Mouse (Mus musculus) NIH3T3 (cell line): Measurements from ENCODE around the gene Azin2.

Experiments used
- DNase-seq: peaks from one replicate; pipeline ENCODE4 v3.0.0-alpha.2; 2012; ENCODE audit warnings: low read depth

Gene Azin2

DNA sequence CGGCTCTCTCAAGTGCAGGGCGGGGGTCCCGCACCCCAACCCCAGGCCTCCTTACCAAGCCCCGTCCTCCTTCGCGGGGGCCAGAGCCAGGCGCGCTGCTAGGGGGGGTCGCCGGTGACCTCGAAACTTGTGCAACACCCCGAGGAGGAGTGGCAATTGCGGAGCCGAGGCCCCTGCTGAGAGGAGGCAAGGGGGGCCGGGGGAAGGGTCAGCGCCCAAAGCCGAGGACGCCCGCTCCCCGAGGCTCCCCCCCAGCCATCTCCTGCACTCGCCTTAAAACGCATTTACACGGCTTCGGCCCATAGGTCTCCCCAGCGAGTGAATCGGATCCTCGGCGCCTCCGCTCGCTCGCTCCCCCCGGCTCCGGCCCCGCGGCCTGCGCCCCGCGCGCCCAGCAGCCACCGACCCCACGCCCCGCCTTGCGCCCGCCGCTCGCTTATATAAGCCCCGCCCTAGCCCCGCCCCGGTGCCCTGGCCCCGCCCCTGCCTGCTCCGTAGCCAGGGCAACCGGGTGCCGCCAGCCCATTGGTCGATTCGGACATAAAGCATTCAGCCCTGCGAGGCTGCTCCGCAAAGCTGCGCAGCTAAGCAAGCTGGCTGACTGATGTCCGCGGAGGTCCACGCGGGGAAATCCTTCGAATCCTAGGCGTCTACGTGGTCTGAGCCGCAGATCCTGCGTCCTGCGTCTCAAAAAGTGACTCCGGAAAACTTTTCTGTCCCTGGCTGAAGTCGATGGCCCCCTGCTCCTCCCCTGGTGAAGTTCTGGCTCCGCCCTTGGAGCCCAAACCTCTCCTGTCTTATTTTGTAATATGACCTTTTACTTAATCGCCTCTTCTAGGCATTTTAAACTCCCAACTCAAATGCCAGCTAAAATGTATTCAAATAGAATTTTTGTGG, at the start of gene Azin2:
Gene Azin2 (minus strand): TSS at position 414 of the 897 bp plus-strand sequence.
- peak; percentile 96 for DNase-seq

DNA sequence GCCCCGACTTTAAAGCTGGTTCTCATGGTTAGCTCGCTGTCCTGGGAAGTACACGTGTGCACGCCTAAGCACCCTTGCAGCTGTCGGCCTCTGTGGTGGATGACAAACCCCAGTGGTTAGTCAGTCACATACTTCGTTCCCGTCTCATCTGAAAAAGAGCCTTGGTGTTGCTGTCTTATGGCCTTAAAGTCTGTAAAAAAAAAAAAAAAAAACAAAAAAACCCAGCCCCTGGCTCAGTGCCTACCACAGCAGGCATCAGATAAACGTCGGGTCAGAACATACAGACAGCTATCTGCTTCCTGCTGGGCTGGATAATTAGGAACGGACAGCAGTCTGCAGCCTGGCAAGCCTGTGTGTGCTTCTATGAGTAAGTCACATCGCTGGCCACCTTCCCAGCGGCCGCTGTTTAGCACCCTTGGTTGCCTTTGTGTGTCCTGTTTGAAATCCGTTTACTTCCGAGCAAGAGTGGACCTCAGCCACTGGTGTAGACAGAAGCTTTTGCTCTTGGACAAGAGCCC, 49.4 kb upstream of the Azin2 start:
- peak; percentile 97 for DNase-seq

DNA sequence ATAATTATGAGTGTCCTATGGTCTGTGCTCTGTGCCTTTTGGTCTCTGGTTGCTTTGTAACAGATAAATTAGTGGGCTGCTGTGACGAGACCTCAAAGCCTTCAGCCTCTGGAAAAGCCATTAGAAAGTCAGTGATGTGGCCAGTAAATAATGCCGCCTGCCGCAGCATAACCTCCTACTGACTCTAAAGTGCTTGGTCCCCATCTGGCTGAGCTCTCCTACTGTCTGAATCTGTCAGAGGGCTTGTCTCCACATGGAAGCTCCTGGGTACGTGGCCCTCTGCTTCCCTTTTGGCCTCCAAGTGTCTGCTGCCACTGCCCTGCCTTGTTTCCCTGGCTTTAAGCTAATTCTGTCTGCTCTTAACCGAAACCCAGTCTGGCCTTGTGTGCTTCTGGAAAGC, 47.3 kb upstream of the Azin2 start:
- DNase-seq = no peak

DNA sequence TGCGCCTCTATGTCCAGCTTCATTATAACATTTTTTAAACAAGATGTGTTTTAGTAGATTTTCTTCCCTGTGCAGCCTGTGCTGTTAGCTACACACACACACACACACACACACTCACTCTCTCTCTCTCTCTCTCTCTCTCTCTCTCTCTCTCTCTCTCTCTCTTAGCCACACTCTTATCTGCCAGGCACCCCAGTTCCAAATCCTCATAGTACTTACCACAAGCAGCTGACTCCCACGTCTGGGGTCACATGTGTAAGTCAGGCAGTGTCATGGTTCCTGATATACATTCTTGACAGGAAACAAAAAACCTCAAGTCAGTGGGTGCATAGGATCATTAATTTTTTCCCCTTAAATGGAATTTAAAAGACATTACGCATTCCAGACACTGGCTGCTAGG, 46.4 kb upstream of the Azin2 start:
- DNase-seq = no peak

DNA sequence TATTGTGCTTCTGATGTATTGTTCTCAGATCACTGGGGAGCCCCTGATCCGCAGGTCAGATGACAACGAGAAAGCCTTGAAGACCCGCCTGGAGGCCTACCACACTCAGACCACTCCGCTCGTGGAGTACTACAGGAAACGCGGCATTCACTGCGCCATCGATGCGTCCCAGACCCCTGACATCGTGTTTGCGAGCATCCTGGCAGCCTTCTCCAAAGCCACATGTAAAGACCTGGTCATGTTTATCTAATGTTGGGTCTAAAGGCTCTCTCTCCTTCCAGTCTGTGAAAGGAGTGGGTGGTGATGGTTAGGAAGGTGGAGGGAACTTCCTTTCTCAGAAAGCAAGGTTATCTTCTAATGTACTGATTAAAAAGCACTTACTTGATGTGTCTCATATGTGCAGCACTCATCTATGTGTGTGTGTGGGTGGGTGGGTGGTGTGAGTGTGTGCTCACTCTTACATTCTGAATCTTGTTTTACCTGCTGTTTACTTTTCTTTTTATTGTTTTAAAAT, 45.8 kb upstream of the Azin2 start:
- DNase-seq = no peak

DNA sequence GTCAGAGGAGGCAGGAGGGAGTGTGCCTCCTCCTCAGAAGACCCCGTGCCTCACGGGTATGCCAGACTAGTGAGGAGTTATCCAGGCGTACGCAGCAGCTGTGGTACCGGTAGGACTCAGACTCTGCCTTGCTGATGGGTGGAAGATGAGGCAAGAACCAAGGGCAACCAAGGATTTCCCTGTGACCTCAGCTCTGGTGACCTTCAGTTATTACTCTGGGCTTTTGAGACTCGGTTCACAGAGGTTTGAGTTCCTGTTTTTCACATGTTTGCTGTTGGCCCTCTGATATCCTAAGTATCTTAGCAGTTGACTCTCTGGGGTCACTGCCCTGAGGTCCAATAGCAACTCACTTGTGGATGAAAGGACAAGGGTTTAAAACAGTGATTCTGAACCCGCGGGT, 41.5 kb upstream of the Azin2 start:
- DNase-seq = no peak

DNA sequence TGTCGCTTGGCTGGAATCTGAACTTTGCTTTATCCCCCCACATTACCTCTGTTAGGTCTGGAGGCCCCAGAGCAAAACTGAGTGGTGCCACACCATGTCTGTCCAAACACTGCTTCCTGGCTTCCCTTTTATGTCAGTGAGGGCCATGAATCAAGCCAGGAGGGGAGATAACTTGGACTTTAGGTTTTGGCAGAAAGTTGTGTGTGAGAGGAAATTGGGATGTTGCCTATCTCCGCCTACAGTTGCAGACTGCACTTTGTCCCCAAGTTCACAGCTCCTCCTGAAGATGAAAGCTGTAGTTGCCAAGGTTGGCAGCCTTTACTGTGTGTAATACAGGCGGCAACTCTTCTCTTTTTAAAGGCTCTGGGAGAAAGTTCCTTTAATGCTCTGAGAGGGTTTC, 38.5 kb upstream of the Azin2 start:
- DNase-seq = no peak

DNA sequence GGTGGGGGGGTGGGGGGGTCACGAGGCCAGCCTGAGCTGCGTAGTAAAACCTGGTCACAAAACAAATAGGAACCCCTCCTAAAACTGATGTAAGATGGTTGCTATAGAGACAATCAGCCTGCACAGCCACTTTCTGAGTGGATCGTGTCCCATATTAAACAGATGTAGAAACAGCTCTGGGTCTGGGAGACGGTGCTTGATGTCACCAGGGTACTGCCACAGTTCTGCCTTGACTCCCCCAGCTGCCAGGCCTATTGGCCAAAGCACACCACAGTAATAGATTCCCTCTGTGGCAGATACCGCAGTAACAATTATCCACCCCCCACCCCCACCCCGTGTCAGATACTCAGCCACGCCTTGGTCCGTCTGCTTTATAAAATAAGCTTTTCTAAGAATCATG, 36.2 kb upstream of the Azin2 start:
- DNase-seq = no peak

DNA sequence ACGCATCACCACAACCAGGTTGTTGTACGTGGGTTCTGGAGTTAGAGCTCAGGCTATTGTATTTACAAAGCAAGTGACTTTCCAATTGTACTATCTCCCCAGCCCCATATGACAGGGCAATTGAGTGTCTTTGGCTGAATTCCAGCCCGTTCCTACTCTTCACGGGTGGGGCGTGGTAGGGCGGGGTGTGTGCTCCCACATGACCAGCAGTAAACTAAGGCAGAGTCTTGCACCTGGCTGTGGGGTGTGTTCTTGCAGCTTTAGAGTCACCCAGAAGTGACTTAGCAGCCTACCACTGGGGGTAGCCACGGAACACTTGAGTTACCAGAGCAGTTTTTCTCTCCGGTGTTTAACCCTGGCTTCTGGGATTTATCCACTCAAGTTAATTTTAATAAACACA, 35.0 kb upstream of the Azin2 start:
- no peak for DNase-seq

DNA sequence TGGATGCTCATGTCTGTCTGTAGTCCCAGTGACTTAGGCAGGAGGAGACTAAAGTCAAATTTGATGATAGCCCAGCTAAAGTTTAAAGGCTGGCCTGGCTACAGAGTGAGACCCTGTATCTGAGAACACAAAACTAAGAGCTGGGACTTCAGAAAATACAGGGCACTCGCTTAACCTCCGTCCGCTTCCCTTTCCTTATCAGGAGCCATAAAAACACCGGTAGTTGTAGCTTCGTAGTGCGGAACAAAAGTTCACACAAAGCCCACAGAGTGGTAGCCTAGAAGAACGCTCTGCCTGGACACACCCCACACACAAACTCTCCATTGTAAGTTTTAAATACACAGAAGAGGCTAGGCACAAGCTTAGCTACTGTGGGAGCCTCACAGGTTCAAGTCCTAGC, 33.0 kb upstream of the Azin2 start:
- DNase-seq = no peak

DNA sequence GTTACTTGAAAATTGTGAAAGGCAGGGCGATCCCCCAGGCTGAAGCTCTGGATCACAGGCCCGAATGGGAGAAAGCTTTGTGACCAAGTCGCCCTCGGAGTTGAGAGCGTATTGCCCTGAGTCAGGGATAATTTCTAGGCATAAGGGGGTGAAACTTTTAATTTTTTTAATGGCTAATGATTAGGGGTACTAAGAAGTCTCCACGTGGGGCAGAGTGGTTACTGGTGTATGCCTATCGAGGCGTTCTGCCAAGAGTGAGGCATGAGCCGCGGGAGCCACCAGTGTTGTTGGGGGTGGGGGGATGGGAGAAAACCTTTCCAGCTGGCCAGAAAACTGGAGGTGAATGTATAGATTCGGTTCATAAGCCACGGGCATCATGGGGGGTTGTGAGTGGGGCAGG, 31.4 kb upstream of the Azin2 start:
- DNase-seq = peak; percentile 84

DNA sequence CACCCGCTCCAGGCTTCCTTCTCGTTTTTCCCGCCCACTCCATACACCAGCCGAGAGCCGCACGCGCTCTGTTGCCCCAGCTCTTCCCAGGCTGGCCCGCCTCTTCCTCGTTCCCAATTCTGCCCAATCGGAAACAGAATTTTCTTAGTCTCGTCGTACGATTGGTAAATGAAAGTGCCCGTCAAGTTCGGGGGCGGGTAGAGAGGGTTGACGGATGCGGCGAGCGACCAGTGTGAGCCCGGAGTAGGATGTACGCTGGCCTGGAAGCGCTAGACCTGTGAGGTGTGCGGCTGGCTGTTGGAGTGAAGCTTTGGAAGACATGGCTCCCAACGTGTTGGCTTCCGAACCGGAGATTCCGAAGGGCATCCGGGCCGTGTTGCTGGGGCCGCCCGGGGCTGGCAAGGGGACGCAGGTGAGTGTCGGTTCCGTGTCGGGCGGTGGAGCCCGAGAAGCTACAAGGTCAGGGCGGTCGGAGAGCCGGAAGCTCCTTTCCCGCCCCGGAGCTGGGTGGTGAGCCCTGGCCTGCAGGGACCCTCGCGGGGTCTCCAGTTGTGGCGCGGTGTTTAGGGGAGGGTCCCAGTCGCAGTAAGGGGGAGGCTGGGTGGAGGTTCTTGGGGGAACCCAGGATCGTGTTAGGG, 30.9 kb upstream of the Azin2 start:
- DNase-seq = peak; percentile 99

DNA sequence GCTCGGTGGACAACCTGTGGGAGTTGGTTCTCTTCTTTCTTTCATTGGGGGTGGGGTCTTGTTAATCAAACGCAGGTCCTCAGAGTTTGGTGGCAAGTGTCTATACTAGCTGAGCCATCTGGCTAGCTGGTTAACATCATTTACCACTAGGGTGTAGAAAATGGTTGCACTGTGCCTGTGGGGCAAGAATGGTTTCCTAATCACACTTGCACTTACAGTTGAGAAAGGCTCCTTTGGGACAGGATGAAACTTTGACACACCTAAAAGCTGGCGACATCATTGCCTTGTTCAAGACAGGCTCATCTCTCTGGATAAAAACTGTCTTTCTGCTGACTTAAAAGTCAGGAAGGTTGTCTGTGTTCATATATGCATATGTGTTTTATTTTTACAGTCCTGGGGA, 29.9 kb upstream of the Azin2 start:
- no peak for DNase-seq

DNA sequence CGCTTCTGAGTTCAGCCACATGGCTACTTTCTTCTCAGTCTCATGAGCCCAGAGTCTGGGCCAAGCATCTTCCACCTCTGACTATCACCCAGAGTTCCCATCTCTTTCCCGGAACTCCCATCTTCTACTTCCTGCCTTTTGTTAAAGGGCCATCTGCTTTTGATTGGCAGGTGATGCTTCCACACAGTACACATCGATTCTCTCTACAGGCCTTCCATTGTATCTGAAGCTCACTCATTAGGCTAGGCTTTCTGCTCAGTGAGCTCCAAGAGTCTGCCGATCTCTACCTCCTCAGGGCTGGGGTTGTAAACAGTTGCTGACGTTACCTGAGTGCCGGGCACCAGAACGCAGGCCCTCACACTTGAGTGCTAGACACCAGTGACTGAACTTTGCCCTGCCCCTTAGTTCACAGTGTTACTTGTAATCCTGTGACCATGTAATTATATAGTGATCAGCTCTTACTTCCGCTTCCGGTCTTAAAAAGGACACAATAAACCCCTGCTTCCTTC, 29.3 kb upstream of the Azin2 start, which contains the start of gene Ak2:
Gene Ak2 (plus strand): TSS at position 459 of the 509 bp plus-strand sequence.
- no peak for DNase-seq

DNA sequence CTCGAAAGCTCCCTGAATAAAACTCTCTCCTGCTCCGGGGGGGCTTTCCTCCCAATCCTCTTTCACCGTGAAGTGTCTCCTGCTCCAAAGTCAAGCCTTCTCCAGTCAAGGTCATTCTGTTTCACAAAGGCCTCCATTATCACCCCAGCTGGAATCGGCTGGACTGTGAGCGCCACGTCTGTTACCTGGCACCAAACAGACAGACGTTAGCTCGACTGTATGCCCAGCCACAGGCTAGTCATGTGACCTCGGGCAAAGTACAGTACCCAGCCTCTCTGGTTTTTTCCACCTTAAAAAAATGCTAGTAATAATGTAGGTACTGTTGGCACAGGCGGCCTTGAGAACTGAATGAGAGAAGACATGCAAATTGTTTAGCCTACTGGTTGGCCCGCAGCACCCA, 27.4 kb upstream of the Azin2 start:
- DNase-seq = no peak

DNA sequence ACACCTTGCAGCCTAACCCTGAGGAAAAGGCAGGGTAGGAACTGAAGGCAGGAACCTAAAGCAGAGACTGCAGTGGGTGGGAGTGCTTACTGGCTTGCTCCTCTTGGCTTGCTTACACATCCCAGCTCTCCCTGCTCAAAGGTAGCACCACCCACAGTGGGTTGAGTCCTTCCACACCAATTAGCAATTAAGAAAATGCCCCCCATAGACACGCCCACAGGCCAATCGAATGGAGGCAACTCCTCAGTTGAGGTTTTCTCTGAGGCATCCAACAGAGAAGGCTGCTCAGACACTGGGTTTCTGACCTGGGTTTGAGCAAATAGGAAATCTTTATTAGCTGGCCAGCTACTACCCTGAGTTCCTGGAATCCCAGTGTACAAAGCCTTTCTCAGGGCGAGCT, 26.7 kb upstream of the Azin2 start:
- DNase-seq = no peak

DNA sequence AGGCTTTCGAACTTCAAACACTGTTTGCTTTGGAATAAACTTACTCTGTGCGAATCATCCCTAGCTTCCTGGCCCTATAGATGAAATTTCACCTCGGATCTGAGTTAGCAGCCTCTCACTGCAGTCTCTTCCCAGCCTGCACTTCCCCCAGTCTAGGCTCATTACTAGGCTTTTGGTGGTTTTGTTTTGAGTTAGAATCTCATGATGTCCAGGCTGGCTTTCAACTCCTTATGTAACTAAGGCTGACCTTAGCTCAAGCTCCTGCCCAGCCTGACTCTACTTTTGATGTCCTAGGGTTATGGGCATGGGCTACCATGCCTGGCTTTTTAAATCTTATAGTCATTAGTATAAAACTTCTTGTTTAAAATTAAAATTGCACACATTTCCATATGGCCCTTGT, 22.4 kb upstream of the Azin2 start:
- no peak for DNase-seq

DNA sequence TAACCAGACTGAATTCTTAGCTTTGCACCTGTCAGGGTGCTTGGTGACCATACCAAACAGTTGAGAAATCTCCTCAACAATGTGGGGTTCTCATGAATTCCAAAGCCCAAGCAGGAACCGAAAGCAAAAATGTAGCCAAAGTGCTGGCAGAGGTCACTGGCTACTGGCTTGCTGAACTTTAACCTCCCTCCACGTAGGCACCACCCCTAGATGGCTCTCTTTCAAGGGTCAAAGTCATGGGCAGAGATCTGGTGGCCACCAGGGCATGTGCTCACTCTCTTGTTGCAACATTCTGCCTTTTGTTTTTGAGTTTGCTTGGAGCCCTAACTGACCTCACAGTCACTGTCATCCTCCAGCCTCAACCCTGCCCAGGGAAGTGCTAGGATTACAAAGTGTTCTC, 21.4 kb upstream of the Azin2 start:
- DNase-seq = no peak

DNA sequence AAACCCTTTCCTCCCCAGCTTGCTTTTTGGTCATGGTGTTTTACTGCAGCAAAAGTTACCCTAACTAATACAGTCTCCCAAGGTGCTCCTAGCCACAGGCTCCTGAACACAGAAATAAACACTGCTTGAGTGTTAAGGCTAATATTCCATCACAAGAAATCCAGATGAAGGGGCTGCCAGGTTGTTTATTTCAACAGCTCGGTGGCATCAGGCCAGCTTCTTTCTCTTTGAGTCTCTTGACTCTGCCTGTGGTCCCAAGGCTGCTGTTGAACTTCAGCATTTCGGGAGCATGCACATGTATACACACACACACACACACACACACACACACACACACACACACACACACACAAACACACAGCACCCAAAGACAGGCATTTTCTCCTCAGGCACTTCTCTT, 20.9 kb upstream of the Azin2 start:
- peak; percentile 43 for DNase-seq

DNA sequence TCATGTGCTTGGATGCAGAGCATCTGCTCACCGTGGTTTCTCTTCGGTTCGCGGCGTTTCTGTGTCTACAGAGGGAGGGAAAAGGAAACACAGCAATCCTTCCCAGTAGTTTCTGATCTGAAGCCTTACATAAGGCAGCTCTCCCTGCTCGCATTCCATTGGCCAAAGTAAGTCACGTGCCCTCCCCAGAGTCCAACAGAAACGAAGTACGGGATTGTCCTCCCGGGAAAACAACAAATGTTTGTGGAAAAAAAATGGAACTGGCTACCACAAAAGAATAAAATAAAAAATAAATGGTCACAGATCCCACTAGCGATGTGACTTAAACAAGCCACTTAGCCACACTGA, 19.6 kb upstream of the Azin2 start:
- DNase-seq = no peak

DNA sequence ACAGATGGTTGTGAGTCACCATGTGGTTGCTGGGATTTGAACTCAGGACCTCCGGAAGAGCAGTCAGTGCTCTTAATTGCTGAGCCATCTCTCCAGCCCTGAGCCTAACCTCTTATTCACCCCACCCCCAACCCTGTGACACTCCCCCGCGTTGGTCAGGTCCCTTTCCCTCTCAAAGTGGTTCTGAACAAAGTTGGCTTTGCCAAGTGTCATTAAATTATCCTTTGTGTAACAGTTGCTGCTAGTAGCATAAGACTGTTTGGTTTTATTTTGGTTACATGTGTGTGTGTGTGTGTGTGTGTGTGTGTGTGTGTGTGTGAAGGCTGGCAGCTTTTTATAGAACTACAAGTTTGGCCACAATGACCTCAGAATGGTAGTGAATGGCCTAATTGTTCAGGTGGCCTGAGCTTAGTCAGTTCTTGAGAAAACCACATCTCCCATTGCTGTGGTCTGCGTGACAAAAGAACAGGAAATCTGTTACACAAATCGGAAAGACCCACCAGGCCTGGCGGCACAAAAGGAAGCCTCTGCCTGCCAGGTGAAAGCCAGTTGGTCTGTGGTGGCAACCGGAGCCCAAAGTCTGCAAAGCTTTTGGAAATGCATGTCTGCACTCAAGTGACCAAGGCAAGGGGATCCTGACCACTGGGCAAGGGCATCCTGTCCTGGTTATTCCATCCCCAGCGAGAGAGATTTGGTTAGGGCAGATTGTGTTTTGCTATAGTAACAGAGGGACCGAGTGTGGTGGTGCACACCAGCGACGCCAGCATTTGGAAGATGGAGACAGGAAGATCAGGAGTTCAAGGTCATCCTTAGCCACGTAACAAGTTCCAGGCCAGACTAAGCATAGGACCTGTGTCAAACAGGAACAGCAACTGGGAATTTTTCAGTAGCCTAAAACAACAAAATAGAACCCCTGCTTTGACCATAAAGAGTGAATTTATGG, 18.9 kb upstream of the Azin2 start:
- no peak for DNase-seq

DNA sequence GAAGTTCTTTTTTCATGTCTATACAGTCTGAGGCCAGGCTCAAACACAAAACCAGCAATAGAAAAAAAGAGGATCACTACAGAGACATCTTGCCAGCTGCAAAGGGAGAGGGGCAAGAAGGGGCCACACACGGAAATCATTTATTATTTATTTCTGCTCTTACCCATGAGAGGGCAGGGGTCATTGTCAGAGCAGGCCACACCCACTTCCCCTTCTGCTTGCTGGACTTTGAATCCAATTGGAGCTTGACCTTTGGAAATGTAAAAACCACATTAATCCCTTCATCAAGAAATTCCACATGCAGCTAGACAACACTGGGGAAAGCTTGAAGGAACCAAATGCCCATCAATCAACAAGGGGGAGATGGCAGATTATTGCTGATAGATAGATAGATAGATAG, 16.4 kb upstream of the Azin2 start:
- DNase-seq = no peak
